Mouse (Mus musculus) liver, postnatal 0 days (tissue): ENCODE data around the gene Enpp5.

ENCODE experiments used
- CTCF ChIP-seq: sonication (generic); IDR thresholded peaks from 2 replicates; pipeline ENCODE4 v1.5.1; 2016; ENCODE audit warnings: antibody characterized with exemption, low read depth
- EP300 ChIP-seq: IDR thresholded peaks from 2 replicates; pipeline ENCODE4 v1.6.1; 2016; ENCODE audit warnings: antibody characterized with exemption, low read depth, mild to moderate bottlenecking

- TF ChIP-seq CTCF (no peak), EP300 (no peak)
These were observed 20.5 kb upstream of the Enpp5 start for GRCm38 (mm10) chr17:44058145-44058544.
